Mouse (Mus musculus): ENCODE data around the gene Msantd3.

Gene Msantd3

GRCm38 (mm10) chr4:48539841-48540575 lies at the start of gene Msantd3:
TSS of gene Msantd3 (plus strand) at chr4:48539935.
- no peak for DNase-seq (ENCODE audit: low read depth in 2 of 2, low spot score in 2 of 2)

- no peak for DNase-seq (ENCODE audit: low read depth in 2 of 2, low spot score in 2 of 2)
Observed at GRCm38 (mm10) chr4:48491290-48491743, 48.4 kb upstream of the Msantd3 start.

- DNase-seq (ENCODE audit: low read depth in 2 of 2, low spot score in 2 of 2): no peak
Observed at GRCm38 (mm10) chr4:48492510-48492909, 47.2 kb upstream of the Msantd3 start.

GRCm38 (mm10) chr4:48510861-48511260 lies 28.9 kb upstream of the Msantd3 start:
- DNase-seq (ENCODE audit: low read depth in 2 of 2, low spot score in 2 of 2): no peak

- no peak for DNase-seq (ENCODE audit: low read depth in 2 of 2, low spot score in 2 of 2)
Observed at GRCm38 (mm10) chr4:48529559-48529958, 10.2 kb upstream of the Msantd3 start.

GRCm38 (mm10) chr4:48531804-48532601 lies 7.7 kb upstream of the Msantd3 start:
- DNase-seq (ENCODE audit: low read depth in 2 of 2, low spot score in 2 of 2): no peak

GRCm38 (mm10) chr4:48536275-48536674 lies 3.5 kb upstream of the Msantd3 start:
- DNase-seq (ENCODE audit: low read depth in 2 of 2, low spot score in 2 of 2): no peak

- DNase-seq (ENCODE audit: low read depth in 2 of 2, low spot score in 2 of 2): no peak
Observed at GRCm38 (mm10) chr4:48537024-48537423, 2.7 kb upstream of the Msantd3 start.

- DNase-seq (ENCODE audit: low read depth in 2 of 2, low spot score in 2 of 2): no peak
Observed at GRCm38 (mm10) chr4:48538581-48538980, 1.2 kb upstream of the Msantd3 start.

GRCm38 (mm10) chr4:48540576-48541111 lies 909 bp downstream of the Msantd3 start:
- no peak for DNase-seq (ENCODE audit: low read depth in 2 of 2, low spot score in 2 of 2)

- no peak for DNase-seq (ENCODE audit: low read depth in 2 of 2, low spot score in 2 of 2)
Observed at GRCm38 (mm10) chr4:48541526-48542250, 2.0 kb downstream of the Msantd3 start.

GRCm38 (mm10) chr4:48542351-48542750 lies 2.6 kb downstream of the Msantd3 start:
- no peak for DNase-seq (ENCODE audit: low read depth in 2 of 2, low spot score in 2 of 2)

- no peak for DNase-seq (ENCODE audit: low read depth in 2 of 2, low spot score in 2 of 2)
Observed at GRCm38 (mm10) chr4:48543071-48543865, 3.5 kb downstream of the Msantd3 start.

- no peak for DNase-seq (ENCODE audit: low read depth in 2 of 2, low spot score in 2 of 2)
Observed at GRCm38 (mm10) chr4:48544141-48544540, 4.4 kb downstream of the Msantd3 start.

GRCm38 (mm10) chr4:48545966-48546365 lies 6.2 kb downstream of the Msantd3 start:
- no peak for DNase-seq (ENCODE audit: low read depth in 2 of 2, low spot score in 2 of 2)

GRCm38 (mm10) chr4:48546568-48547496 lies 7.1 kb downstream of the Msantd3 start:
- no peak for DNase-seq (ENCODE audit: low read depth in 2 of 2, low spot score in 2 of 2)

GRCm38 (mm10) chr4:48548393-48549045 lies 8.8 kb downstream of the Msantd3 start:
- no peak for DNase-seq (ENCODE audit: low read depth in 2 of 2, low spot score in 2 of 2)

GRCm38 (mm10) chr4:48549661-48550060 lies 9.9 kb downstream of the Msantd3 start:
- no peak for DNase-seq (ENCODE audit: low read depth in 2 of 2, low spot score in 2 of 2)

GRCm38 (mm10) chr4:48552486-48553064 lies 12.8 kb downstream of the Msantd3 start:
- DNase-seq (ENCODE audit: low read depth in 2 of 2, low spot score in 2 of 2): no peak
